Mouse (Mus musculus): Measurements from ENCODE around the gene Tusc1.

The Tusc1 gene

GRCm38 (mm10) chr4:93335118-93336003, at the start of gene Tusc1:
Tusc1 (minus strand) TSS chr4:93335511.
- DNase-seq (ENCODE audit: low read depth, low spot score), result peak; percentile 80

DNA sequence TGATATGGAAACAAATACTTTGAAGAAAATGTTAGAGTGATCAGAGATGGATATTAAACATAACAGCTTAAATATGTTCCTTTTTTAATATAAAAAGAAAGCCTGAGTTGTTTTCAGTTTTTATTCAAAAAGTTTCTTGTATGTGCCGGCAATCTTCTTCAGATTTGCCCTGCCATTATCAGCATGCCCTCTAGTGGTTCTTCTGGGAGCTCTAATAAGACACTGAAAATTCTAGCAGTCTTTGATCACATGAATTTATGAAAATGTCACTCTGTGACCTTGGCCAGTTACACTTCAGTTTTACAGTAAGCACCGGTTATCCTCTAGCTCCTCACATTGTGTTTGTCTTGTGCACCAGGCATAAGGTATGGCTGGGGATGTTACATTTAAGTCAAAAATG, 17.6 kb upstream of the Tusc1 start:
- no peak for DNase-seq (ENCODE audit: low read depth, low spot score)

DNA sequence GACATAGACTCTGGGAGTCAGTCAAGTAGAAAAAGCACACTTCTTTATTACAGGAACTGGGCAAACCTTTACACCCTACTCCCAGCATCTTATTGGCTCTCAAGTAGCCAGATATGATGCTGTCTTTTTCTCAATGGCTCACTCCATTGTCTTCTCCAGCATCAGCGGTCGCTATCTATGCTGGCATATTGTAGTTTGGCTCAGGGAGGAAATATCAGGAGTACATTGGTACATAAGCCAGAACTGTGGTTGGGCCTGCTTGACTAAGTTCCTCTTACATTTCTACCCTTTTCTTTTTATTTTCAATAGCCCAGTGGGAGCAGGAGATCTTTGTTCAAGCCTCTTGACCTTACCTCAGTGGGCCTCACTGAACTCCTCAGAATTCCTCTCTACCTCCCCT, 9.0 kb upstream of the Tusc1 start:
- no peak for DNase-seq (ENCODE audit: low read depth, low spot score)

DNA sequence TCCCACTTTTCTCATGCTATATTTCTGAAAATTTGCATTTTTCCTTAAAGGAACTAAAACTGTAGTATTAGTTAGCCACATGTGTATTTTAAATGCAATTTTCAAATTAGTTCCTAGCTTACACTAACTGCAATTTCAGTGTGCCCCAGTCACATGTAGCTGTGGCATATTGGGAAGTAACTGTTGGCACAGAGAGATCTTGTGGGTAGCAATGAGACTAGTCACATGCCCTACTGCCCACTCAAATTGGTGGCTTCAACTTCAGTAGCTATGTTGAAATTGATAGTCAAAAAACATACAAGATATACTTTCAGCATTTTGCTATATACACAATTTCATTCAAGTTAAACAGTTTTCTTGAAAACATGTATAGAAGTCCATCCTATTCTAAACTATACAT, 6.3 kb upstream of the Tusc1 start:
- no peak for DNase-seq (ENCODE audit: low read depth, low spot score)

DNA sequence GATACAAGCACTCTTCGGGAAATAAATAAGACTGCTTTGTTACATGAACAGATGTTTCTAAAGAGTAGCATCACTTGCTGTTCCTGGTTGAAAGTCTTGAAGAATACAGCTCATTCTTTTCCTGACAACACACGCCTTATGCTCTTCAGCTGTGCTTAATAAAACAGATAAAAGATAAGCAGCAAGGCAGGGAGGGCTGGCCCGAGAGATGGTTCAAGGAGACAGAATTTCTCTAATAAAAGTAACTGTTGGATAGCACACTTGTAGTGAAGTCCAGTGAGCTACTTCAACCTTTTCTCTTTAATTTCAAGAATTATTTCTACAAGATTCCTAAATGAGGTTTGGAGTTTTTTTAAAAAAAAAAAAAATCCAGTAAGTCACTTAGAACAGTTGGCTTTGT, 2.7 kb upstream of the Tusc1 start:
- no peak for DNase-seq (ENCODE audit: low read depth, low spot score)

GRCm38 (mm10) chr4:93334636-93335117, 634 bp downstream of the Tusc1 start:
- peak; percentile 62 for DNase-seq (ENCODE audit: low read depth, low spot score)

- no peak for DNase-seq (ENCODE audit: low read depth, low spot score)
Observed at GRCm38 (mm10) chr4:93307486-93307885, 27.8 kb downstream of the Tusc1 start.

DNA sequence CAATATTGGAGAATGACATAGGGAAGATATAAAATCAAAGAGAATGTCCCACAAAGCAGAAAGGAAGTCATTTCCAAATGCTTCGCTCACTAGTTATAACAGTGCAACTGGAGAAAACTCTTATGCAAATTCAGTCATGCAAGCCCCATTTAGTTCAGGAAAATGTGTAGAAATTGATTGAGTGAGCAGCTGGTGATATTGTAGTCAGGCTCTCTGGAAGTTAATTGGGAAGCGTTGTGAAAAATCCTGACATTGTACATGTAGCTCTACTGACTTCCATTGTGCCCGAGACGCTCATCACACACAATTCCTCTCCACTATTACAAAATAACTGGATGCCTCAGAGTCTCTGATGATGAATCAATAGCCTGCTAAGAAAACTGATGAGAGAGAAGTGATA, 49.2 kb downstream of the Tusc1 start:
- DNase-seq (ENCODE audit: low read depth, low spot score), result no peak

Data from retina, postnatal 7 days (tissue).